Comparison of ENCODE assay signal across 8 mouse cellular contexts in the genomic region with DNA sequence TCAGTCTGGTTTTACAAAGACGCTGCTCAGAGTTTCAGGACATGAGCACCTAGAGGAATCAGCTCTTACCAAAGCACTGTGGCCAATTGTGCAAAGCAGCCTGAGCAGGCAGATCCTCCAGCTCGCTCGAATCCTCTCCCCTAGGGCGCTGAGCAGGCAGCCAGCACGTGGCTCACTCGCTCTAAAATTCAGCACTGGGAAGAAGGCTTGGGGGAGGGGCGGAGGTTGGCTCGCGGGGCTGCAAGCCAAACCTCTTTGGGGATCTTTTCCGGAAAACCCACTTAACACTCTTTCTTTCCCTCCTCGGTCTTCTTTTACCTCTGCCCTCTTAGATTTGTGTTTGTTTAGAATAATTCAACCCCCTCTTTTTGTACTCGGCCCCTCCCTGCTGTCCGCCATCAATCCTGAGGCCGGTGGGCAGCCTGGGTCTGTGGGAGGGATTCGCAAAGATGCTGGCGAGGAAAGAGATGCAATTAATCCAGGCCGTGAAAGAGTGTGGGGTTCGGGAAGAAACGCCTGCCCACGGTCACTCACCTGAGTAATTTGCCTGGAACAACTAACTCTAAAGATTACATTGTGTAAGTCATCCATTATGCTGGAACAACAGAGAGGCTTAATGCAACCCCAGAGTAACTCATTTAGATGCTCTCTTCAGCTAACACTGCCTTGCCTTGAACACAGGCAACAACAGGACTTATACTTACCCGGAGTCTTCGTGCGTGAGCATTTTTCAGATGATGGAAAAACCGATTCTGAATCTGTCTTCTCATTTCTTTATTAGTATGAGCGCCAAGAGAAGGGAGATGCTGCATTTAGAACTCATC. TPM values are rescaled to one million over a fixed set of nuclear protein-coding genes. Genes with fewer than 3 reads are reported as not detected.
A peak's percentile ranks its signal among the peaks of the same experiment; 100 is the strongest.
DNase-seq lines count a peak whose midpoint lies in the region; ATAC-seq lines count a peak whose summit lies in the region.

No protein-coding gene starts in this region.

- H3K27me3 ChIP-seq in forebrain, embryonic 11.5 days (ENCODE audit: control insufficient read depth, insufficient read depth, low read length) = no peaks in the 10 kb centered on the region
- H3K27me3 ChIP-seq in hindbrain, embryonic 13.5 days = no peaks in the 10 kb centered on the region
- no peaks in the 10 kb centered on the region for H3K27me3 ChIP-seq in stomach, embryonic 14.5 days (ENCODE audit: control insufficient read depth, insufficient read depth, low read length)

- no peak overlapping the region for H3K27ac ChIP-seq in forebrain, embryonic 11.5 days (ENCODE audit: low read depth, low read length)
- H3K27ac ChIP-seq in hindbrain, embryonic 13.5 days = peak overlapping the region; percentile 79
- H3K27ac ChIP-seq in stomach, embryonic 14.5 days (ENCODE audit: low read length) = no peak overlapping the region

- WGBS in forebrain, embryonic 11.5 days = 13% methylated on average over 25 of the region's 25 CpGs
- WGBS in hindbrain, embryonic 13.5 days = 15% methylated on average over 25 of the region's 25 CpGs
- 13% methylated on average over 25 of the region's 25 CpGs for whole genome bisulfite sequencing in stomach, embryonic 14.5 days

- peak overlapping the region; percentile 41 for H3K4me2 ChIP-seq in forebrain, embryonic 11.5 days (ENCODE audit: low read depth, low read length, severe bottlenecking)
- peak overlapping the region; percentile 56 for H3K4me2 ChIP-seq in hindbrain, embryonic 13.5 days
- H3K4me2 ChIP-seq in stomach, embryonic 14.5 days (replicated peaks; ENCODE audit: low read depth, low read length) = peak overlapping the region; percentile 41

- peak overlapping the region; percentile 52 for H3K9ac ChIP-seq in forebrain, embryonic 11.5 days (ENCODE audit: low read length)
- peak overlapping the region; percentile 66 for H3K9ac ChIP-seq in hindbrain, embryonic 13.5 days
- H3K9ac ChIP-seq in stomach, embryonic 14.5 days (replicated peaks; ENCODE audit: low read depth, low read length) = no peak overlapping the region

- peak overlapping the region; percentile 19; the same call in 1 of the 2 replicates for H3K4me3 ChIP-seq in forebrain, embryonic 11.5 days (ENCODE audit: low read depth, low read length)
- peak overlapping the region; percentile 35 for H3K4me3 ChIP-seq in hindbrain, embryonic 13.5 days
- H3K4me3 ChIP-seq in stomach, embryonic 14.5 days (ENCODE audit: low read depth, low read length) = peak overlapping the region; percentile 26

- H3K36me3 ChIP-seq in forebrain, embryonic 11.5 days (ENCODE audit: control insufficient read depth, insufficient read depth, low read length) = no peaks in the 10 kb centered on the region
- no peaks in the 10 kb centered on the region for H3K36me3 ChIP-seq in hindbrain, embryonic 13.5 days
- H3K36me3 ChIP-seq in stomach, embryonic 14.5 days (ENCODE audit: control insufficient read depth, insufficient read depth, low read length) = no peaks in the 10 kb centered on the region

- peak; percentile 87 for DNase-seq in ES-CJ7 (ENCODE audit: low read depth, low spot score)
- DNase-seq in adrenal gland, postnatal 25 days = peak; percentile 68
- DNase-seq in forebrain, embryonic 11.5 days (ENCODE audit: low spot score) = peak; percentile 86
- DNase-seq in layer of hippocampus, postnatal 36 days = peak; percentile 44 to 61
- no peak for DNase-seq in spleen, postnatal 10 days (ENCODE audit: low spot score in 2 of 2)

- peaks cover 8% of the 10 kb centered on the region; the same call in 1 of the 2 replicates for H3K4me1 ChIP-seq in forebrain, embryonic 11.5 days (replicated peaks; ENCODE audit: control insufficient read depth, insufficient read depth, low read length)
- peaks cover 26% of the 10 kb centered on the region for H3K4me1 ChIP-seq in hindbrain, embryonic 13.5 days (replicated peaks)
- H3K4me1 ChIP-seq in stomach, embryonic 14.5 days (ENCODE audit: control insufficient read depth, insufficient read depth, low read length) = 0 out of 2 replicates have a peak, but pooled peaks cover 3% of the 10 kb centered on the region

- peak; percentile 74 for ATAC-seq in forebrain, embryonic 11.5 days (replicated peaks; ENCODE audit: low FRiP score)
- peak; percentile 83 for ATAC-seq in hindbrain, embryonic 13.5 days (ENCODE audit: low FRiP score)
- ATAC-seq in megakaryocyte progenitor cell, adult 5-6 weeks (replicated peaks; ENCODE audit: poor library complexity) = peak; percentile 69
- no peak for ATAC-seq in stomach, embryonic 14.5 days (ENCODE audit: insufficient number of reproducible peaks, insufficient read depth, low FRiP score, low read depth)

- H3K9me3 ChIP-seq in forebrain, embryonic 11.5 days (ENCODE audit: control insufficient read depth, low read length) = no peaks in the 10 kb centered on the region
- H3K9me3 ChIP-seq in hindbrain, embryonic 13.5 days = no peaks in the 10 kb centered on the region
- H3K9me3 ChIP-seq in stomach, embryonic 14.5 days (ENCODE audit: control insufficient read depth, low read depth, low read length) = no peaks in the 10 kb centered on the region

RNA-seq across cellular contexts. Expression of gene Sfpq, which starts 15.8 kb away (rescaled TPM):
- 203 and 286 TPM in 2 replicates for total RNA-seq in adrenal gland, postnatal 25 days (2021)
- 170 and 185 TPM in 2 replicates for polyA plus RNA-seq in forebrain, embryonic 11.5 days (2014; fragmentation: Nextera tagmentation; extraction: Ambion mirVana)
- polyA plus RNA-seq in hindbrain, embryonic 13.5 days (2015; fragmentation: Nextera tagmentation; extraction: Ambion mirVana) = 89.3 and 89.9 TPM in 2 replicates
- 100 to 1,000 TPM; 265 to 324 TPM for total RNA-seq in layer of hippocampus, postnatal 36 days (2021)
- 490 and 507 TPM in 2 replicates for total RNA-seq in megakaryocyte progenitor cell, adult 5-6 weeks (2015)
- total RNA-seq in megakaryocyte progenitor cell, adult 5-6 weeks (2017) = 686 and 899 TPM in 2 replicates
- 128 and 142 TPM in 2 replicates for polyA plus RNA-seq in stomach, embryonic 14.5 days (2014; fragmentation: Nextera tagmentation; extraction: Ambion mirVana)

RNA-seq across cellular contexts. Expression of gene Zmym4, which starts 37.4 kb away (rescaled TPM):
- total RNA-seq in adrenal gland, postnatal 25 days (2021) = 46.7 and 56.0 TPM in 2 replicates
- polyA plus RNA-seq in forebrain, embryonic 11.5 days (2014; fragmentation: Nextera tagmentation; extraction: Ambion mirVana) = 31.9 and 40.5 TPM in 2 replicates
- polyA plus RNA-seq in hindbrain, embryonic 13.5 days (2015; fragmentation: Nextera tagmentation; extraction: Ambion mirVana) = 30.0 and 31.4 TPM in 2 replicates
- 10 to 100 TPM; 51.2 to 54.5 TPM for total RNA-seq in layer of hippocampus, postnatal 36 days (2021)
- total RNA-seq in megakaryocyte progenitor cell, adult 5-6 weeks (2015) = 51.9 and 70.5 TPM in 2 replicates
- total RNA-seq in megakaryocyte progenitor cell, adult 5-6 weeks (2017) = 32.0 and 62.9 TPM in 2 replicates
- 28.9 and 34.7 TPM in 2 replicates for polyA plus RNA-seq in stomach, embryonic 14.5 days (2014; fragmentation: Nextera tagmentation; extraction: Ambion mirVana)

RNA-seq across cellular contexts. Expression of gene Zmym1, which starts 55.6 kb away (rescaled TPM):
- 10.0 and 10.7 TPM in 2 replicates for total RNA-seq in adrenal gland, postnatal 25 days (2021)
- polyA plus RNA-seq in forebrain, embryonic 11.5 days (2014; fragmentation: Nextera tagmentation; extraction: Ambion mirVana) = 36.8 and 37.3 TPM in 2 replicates
- polyA plus RNA-seq in hindbrain, embryonic 13.5 days (2015; fragmentation: Nextera tagmentation; extraction: Ambion mirVana) = 21.2 and 24.4 TPM in 2 replicates
- 10 to 100 TPM; 13.6 to 14.1 TPM for total RNA-seq in layer of hippocampus, postnatal 36 days (2021)
- total RNA-seq in megakaryocyte progenitor cell, adult 5-6 weeks (2015) = 18.0 and 22.3 TPM in 2 replicates
- total RNA-seq in megakaryocyte progenitor cell, adult 5-6 weeks (2017) = 13.6 and 21.1 TPM in 2 replicates
- polyA plus RNA-seq in stomach, embryonic 14.5 days (2014; fragmentation: Nextera tagmentation; extraction: Ambion mirVana) = 19.5 and 25.5 TPM in 2 replicates

Comparison
In these comparisons a context has a peak if more than half of its experiments do, and no peak if none do; other contexts are left out.
1. DNase-seq: peak in ES-CJ7 (single experiment), adrenal gland, postnatal 25 days (single experiment), forebrain, embryonic 11.5 days (single experiment) and layer of hippocampus, postnatal 36 days (2 of 2); none in spleen, postnatal 10 days (0 of 2).
2. Peak in every context shown above with its lines, with median percentiles within 50 percentile points of each other: H3K4me2 ChIP-seq and H3K4me3 ChIP-seq.